Mouse (Mus musculus): ENCODE measurements at regions not wholly inside any gene's neighbourhood (a gene's known extent, or its start where the extent isn't known, plus 50 kb on each side); places are given as distances from the start of the nearest gene placed in this dataset.

DNA sequence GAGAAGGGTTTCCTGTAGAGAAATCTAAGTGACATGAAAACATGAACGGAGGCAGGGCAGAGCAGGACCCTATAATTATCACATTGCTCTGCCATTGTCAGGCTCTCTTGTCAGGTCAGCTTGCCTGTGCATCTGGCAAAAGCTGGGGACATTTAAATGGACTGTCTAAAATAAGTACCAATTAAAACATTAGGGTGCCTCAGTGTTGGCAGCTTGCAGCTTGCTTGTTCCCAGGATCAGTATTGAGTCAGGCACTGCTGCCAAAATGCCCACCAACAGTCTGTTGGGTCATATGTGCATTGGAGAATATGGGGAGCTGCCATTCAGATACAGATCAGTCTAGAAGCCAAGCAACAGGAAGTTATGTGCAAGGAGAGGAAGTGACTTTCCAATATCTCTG, 349.5 kb upstream of the B3gat1 start:
- DNase-seq (ENCODE audit: inconsistent ontology term): no peak

- DNase-seq (ENCODE audit: inconsistent ontology term): no peak
Measured at GRCm38 (mm10) chr9:26398635-26399034, 334.9 kb upstream of the B3gat1 start.

DNA sequence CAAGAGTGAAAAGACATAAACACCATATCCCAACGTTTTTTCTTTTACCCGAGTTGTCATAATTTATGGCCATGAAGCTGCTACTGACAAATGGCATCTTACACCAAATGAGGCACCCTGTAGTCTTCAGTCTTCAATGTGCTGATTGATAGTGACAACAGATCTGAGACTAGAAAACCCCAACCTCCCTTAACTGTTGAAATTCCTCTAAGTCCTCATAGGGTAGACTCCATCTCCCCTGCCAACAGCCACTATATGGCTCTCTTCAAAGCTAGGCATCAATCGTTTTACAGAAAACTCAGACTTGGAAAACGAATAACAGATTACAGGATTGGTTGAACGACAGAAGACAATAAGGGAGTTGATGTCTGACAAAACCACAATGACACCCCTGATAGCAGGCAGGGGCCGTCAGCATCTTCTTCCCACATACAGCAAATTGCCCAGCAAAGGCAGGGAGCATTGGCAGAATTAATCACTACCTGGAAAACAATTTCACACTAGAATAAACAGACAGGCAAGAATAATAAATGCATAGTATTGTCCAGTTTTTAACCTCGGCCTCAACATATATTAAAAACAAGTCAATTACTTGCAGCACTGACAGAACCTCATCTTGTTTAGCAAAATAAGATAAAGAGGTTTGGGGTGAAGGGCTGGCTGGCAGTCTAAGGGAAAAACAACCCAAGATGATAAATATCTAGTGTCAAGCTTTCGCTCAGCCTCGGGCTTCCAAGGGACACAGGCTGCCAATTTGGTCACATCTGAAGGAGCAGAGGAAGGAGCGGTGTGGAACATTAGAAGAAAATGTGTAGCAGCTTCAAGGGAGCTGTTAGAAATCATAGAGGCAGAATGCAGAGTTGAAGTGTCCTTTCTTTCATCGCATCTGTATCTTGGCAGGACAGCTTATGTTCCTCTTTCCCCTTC, 310.4 kb upstream of the B3gat1 start:
- DNase-seq (ENCODE audit: inconsistent ontology term): no peak

DNA sequence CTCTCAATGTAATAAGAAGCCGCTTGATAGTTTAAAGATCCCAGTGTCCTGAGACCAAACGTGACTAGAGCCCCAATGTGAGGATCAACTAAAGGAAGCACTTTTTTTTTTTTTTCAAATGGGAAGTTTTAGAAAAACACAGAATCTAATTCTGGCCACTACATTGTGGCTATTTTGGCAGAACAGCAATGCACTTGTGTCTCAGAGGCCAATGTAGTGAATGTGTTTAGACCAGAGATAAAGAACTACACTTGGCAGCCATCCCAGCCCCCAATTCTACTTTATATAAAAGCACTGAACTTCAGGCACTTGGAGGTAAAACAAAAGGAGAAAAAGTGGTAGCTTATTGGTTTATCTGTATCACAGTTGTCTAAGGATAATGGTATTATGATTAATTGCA, 298.0 kb upstream of the B3gat1 start:
- no peak for DNase-seq (ENCODE audit: inconsistent ontology term)

DNA sequence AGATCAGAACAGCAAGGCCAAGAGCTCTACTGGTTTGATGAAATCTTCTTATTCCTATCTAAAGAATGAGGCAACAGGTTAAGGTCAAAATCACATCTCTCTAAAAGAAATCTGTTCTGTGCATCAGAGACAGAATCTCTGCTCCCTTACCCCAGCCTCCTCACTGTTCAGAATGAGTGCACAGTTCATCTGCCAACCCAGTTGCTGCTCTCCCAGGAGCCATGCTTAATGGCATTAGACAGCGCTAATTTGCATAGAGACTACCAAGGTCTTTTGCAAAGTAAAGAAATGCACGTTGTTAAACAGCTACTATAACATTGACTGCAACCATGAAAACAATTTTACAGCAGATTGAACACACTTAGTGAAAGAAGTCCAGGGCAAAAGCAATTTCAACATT, 296.3 kb upstream of the B3gat1 start:
- DNase-seq (ENCODE audit: inconsistent ontology term): no peak

DNA sequence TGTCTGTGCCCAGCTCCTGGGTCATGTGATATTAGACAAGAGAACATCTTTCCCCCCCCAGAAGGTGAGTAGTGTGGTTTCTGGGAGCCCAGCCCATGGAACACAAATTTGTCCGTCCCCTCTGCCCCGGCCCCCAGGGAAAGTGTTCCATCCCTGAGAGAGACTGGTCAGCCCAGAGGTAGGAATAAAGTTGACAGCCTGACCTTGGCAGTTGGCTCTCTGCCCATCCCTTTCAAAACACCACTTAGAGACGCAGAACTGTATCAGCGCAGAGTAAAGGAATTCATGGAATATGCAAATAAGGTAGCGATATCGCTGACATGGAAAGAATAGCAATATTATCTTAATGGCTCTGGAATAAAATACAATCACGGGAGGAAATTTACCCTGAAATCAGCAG, 279.6 kb upstream of the B3gat1 start:
- DNase-seq (ENCODE audit: inconsistent ontology term): no peak

GRCm38 (mm10) chr9:26461081-26461480, 272.4 kb upstream of the B3gat1 start:
- no peak for DNase-seq (ENCODE audit: inconsistent ontology term)

- DNase-seq (ENCODE audit: inconsistent ontology term): no peak
Measured at GRCm38 (mm10) chr9:26470694-26471392, 262.7 kb upstream of the B3gat1 start.

- no peak for DNase-seq (ENCODE audit: inconsistent ontology term)
Measured at GRCm38 (mm10) chr9:26476341-26476740, 257.2 kb upstream of the B3gat1 start.

DNA sequence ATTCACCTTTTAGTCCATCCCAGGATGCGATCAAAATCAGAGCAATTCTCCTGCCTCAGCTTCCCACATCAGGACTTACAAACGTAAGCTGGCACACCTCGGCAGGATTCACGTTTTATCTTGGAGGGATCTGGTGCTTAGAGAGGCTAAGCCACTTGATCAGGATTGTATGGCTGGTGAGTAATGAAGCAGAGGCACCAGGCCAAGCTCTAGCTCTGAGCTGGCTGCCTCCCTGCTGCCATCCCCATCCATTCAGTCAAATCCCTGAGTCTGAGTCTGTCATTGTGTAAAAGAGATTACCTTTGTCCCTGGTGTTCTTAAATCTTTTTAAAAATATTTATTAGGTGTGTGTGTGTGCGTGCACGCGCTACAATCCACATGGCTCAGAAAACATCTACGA, 252.6 kb upstream of the B3gat1 start:
- peak; percentile 24 for DNase-seq (ENCODE audit: inconsistent ontology term)

DNA sequence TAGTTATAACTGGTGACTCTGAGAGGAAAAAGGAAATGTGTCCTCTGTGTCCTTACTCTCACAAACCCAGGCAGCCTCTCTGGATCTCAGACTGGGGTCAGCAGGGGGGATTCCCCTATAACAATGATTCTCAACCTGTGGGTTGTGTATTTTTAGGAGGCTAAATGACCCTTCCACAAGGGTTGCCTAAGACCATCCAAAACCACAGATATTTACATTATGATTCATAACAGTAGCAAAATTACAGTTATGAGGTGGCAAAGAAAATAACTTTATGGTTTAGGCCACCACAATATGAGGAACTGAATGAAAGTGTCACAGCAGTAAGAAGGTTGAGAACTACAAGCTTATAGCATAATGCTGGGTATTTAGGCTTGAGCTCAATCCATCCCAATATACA, 251.6 kb upstream of the B3gat1 start:
- DNase-seq (ENCODE audit: inconsistent ontology term): no peak

- DNase-seq (ENCODE audit: inconsistent ontology term): no peak
Measured at GRCm38 (mm10) chr9:26493740-26494139, 239.8 kb upstream of the B3gat1 start.

GRCm38 (mm10) chr9:26502027-26502426, 231.5 kb upstream of the B3gat1 start:
- DNase-seq (ENCODE audit: inconsistent ontology term): no peak

DNA sequence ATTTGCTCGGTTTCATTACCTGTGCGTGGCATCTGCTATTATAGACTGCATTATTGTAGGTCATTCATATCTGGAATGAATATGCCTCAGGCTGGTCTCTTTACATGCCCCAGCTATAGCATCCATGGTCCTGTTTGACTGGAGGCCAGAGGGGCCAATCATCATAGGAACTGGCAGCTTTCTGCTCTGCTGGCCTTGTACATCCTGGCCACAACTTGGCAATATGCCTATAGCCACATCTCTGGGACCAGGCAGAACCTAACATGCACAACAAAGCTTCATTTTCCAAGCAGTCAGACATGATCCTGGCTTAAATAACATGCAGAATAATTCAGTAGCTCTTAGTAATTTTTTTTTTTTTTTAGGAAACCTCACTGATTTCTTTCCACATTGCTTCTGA, 227.6 kb upstream of the B3gat1 start:
- DNase-seq (ENCODE audit: inconsistent ontology term): peak; percentile 37

GRCm38 (mm10) chr9:26518651-26519050, 214.9 kb upstream of the B3gat1 start:
- peak; percentile 94 for DNase-seq (ENCODE audit: inconsistent ontology term)

GRCm38 (mm10) chr9:26519581-26520501, 213.7 kb upstream of the B3gat1 start:
- peak; percentile 82 for DNase-seq (ENCODE audit: inconsistent ontology term)

DNA sequence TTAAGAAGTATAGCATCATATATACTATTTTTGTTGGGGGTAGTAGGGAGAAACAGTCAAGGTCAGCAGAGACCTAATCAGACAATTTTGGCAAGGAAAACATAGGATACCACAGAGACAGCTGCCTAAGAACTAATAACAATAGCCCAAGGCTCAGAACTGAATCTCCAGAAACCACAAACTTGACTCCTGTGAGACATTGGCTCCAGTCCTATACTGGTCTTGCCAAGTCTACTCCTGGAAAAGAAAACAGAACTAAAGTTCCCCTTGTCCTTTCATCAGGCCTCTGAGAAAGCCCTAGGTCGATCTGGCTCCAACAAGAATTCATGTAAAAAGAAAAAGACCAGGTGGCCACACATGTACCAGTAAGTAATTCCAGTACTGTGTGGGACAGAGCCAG, 209.4 kb upstream of the B3gat1 start:
- DNase-seq (ENCODE audit: inconsistent ontology term): peak; percentile 50

GRCm38 (mm10) chr9:26528761-26529160, 204.8 kb upstream of the B3gat1 start:
- DNase-seq (ENCODE audit: inconsistent ontology term): no peak

DNA sequence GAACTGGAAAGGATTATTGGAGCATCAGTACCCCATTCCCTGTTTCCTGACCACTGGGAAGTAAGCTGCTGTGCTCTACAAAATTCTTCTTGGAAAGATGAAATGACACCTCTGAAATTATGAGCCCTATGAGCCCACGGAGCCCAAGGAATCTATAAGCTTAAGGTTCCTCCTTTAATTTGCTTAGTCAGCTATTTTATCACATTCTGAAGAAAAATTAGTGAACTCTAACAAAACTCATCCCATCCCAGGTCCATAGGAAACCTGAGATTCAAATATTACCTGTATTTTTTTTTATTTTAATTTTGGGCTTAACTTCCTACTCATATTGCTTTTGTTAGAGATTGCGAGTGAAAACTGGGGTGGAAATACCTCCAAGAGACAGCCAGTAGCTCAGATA, 194.5 kb upstream of the B3gat1 start:
- DNase-seq (ENCODE audit: inconsistent ontology term): no peak

DNA sequence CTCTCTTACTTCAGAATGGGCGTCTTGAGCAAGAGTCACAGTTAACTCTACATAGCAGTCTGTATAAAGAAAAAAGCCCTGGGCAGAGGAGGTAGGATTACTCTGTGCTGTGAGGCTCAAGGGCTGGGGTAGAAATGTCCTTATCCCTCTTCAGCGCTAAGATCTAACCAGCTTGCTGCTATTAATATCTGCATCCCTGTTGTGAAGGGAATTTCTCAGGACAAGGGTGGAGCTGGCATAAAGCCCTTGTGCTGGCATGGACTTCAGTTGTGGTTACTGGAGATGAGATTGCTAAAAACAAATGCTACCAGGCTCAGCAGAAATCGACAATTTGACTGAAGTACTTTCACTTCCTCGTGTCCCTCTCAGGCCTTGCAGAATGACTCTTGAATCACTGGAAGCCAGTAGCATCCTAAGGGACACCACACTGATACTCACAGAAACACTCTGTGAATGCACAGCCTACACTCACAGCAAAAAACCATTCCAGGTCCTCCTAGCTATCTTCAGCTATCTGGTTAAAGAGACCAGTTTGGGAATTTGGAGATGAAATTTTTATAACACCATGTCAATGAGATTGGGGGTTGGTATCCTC, 185.1 kb upstream of the B3gat1 start:
- peak; percentile 81 for DNase-seq (ENCODE audit: inconsistent ontology term)

- DNase-seq (ENCODE audit: inconsistent ontology term): no peak
Measured at GRCm38 (mm10) chr9:26549118-26549517, 184.4 kb upstream of the B3gat1 start.

GRCm38 (mm10) chr9:26549551-26549950, 184.0 kb upstream of the B3gat1 start:
- no peak for DNase-seq (ENCODE audit: inconsistent ontology term)
